Mouse (Mus musculus) midbrain, embryonic 14.5 days (tissue): Measurements from ENCODE around the gene Trpm1. TPM values are rescaled to one million over a fixed set of nuclear protein-coding genes. Genes with fewer than 3 reads are reported as not detected.

Source experiments
- ATAC-seq: fragments of 200-750 bp; cut with Nextera tagmentation; 2 replicates; pipeline ENCODE4 v1.8.0; 2017; ENCODE audit warnings: moderate number of reproducible peaks, moderate library complexity; ENCODE audit not compliant: low FRiP score, low TSS enrichment
- DNase-seq: peaks from one replicate; pipeline ENCODE4 v3.0.0-alpha.2; 2015
- H3K27ac ChIP-seq: fragments of 300-500 bp; sonication (generic); replicated peaks from 2 replicates; pipeline ENCODE4 v1.5.1; 2014; ENCODE audit warnings: mild to moderate bottlenecking, low read depth, low read length, moderate library complexity
- H3K27me3 ChIP-seq: fragments of 300-500 bp; sonication (generic); 2 replicates; pipeline ENCODE4 v1.6.1; 2014; ENCODE audit warnings: low read length, control low read depth, mixed read lengths; ENCODE audit not compliant: control insufficient read depth, insufficient read depth
- H3K36me3 ChIP-seq: fragments of 300-500 bp; sonication (generic); 2 replicates; pipeline ENCODE4 v1.6.1; 2014; ENCODE audit warnings: low read length, control low read depth; ENCODE audit not compliant: control insufficient read depth, insufficient read depth
- H3K4me1 ChIP-seq: fragments of 300-500 bp; sonication (generic); 2 replicates; pipeline ENCODE4 v1.6.1; 2014; ENCODE audit warnings: mild to moderate bottlenecking, antibody characterized with exemption, low read length, control low read depth; ENCODE audit not compliant: control insufficient read depth, insufficient read depth
- H3K4me2 ChIP-seq: fragments of 300-500 bp; sonication (generic); 2 replicates; pipeline ENCODE4 v1.6.1; 2014; ENCODE audit warnings: mild to moderate bottlenecking, low read length, moderate library complexity
- H3K4me3 ChIP-seq: fragments of 300-500 bp; sonication (generic); replicated peaks from 2 replicates; pipeline ENCODE4 v1.5.1; 2014; ENCODE audit warnings: low read depth, low read length
- H3K9ac ChIP-seq: fragments of 300-500 bp; sonication (generic); replicated peaks from 2 replicates; pipeline ENCODE4 v1.6.1; 2014; ENCODE audit warnings: mild to moderate bottlenecking, low read length, moderate library complexity
- H3K9me3 ChIP-seq: fragments of 300-500 bp; sonication (generic); 2 replicates; pipeline ENCODE4 v1.6.1; 2016; ENCODE audit warnings: low read length, control low read depth, mixed read lengths; ENCODE audit not compliant: control insufficient read depth
- WGBS: fragments of 180-500 bp; shearing (Covaris S2); extraction: QIAGEN DNeasy Blood & Tissue Kit; methylation state at CpG from one replicate; pipeline ENCODE4 v1.1.7; 2014; 5-methylcytosine and 5-hydroxymethylcytosine counted together
- polyA plus RNA-seq: library from polyadenylated mRNA; unstranded; fragments of >200 nt; fragmentation: Nextera tagmentation; extraction: Ambion mirVana; gene quantifications from 2 replicates; pipeline ENCODE4 v1.2.1, GENCODE M21; 2014

Gene Trpm1
- polyA plus RNA-seq, 1 experiment from 2014 or later = 0.93 TPM

- H3K9ac ChIP-seq = no peak overlapping the region
- no peak for ATAC-seq
- DNase-seq = no peak
- no peaks in the 10 kb centered on the region for H3K27me3 ChIP-seq
- no peak overlapping the region for H3K4me2 ChIP-seq
- H3K36me3 ChIP-seq = no peaks in the 10 kb centered on the region
- WGBS = 40% methylated on average over 2 of the region's 2 CpGs
- H3K9me3 ChIP-seq = no peaks in the 10 kb centered on the region
- no peak overlapping the region for H3K27ac ChIP-seq
- no peaks in the 10 kb centered on the region for H3K4me1 ChIP-seq
- H3K4me3 ChIP-seq = no peak overlapping the region
Measured at GRCm38 (mm10) chr7:64231996-64232395, 78.4 kb downstream of the Trpm1 start.

DNA sequence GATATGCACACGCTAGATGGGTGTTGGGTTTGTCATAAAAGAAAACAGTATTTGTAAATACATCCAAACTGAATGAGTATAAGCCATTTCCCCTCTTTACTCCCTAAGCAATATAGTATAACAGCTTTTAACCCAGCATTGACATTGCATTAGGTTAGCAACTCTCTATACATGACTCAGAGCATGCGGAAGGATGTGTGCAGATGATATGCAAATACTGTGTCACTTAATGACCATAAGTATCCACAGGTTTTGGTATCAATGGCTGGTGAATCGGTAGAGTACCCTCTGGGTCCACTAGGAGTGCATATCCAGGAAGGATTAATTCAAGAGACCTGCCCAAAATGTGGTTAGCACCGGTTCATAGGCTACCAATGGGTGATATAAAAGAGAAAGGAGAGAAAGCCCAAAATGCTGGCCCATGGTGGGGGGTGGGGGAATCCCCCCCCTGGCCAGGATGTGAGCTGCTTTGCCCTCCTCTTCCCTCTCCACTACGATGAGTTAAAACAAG, 80.7 kb downstream of the Trpm1 start:
- ATAC-seq (no peak), DNase-seq (no peak)
- Histone ChIP-seq H3K4me3 (no peak overlapping the region), H3K36me3 (no peaks in the 10 kb centered on the region), H3K9me3 (no peaks in the 10 kb centered on the region), H3K27me3 (no peaks in the 10 kb centered on the region), H3K9ac (no peak overlapping the region), H3K27ac (no peak overlapping the region), H3K4me1 (no peaks in the 10 kb centered on the region), H3K4me2 (no peak overlapping the region)
- 94% methylated on average over 5 of the region's 5 CpGs for WGBS

DNA sequence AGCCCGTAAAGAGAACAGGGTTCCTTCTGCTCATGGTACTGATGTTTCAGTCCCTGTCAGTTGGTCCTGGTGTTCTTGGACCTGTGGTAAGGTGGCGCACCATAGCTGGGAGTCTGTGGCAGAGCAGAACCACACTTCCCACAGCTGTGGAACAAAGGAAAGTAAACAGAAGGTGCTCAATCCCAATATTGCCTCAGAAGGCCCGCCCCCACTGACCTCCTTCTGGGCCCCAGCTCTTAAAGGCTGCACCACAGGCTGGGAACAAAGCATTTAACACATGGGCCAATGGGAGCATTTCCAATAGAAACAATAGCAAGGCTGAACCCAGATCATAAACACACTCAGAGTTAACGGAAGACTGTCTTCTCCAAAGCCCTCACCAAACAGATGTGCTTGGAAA, 82.9 kb downstream of the Trpm1 start:
- H3K4me1 ChIP-seq = no peaks in the 10 kb centered on the region
- H3K4me3 ChIP-seq = no peak overlapping the region
- H3K27ac ChIP-seq = no peak overlapping the region
- no peaks in the 10 kb centered on the region for H3K9me3 ChIP-seq
- no peak overlapping the region for H3K9ac ChIP-seq
- WGBS = 83% methylated on average over 4 of the region's 4 CpGs
- DNase-seq = no peak
- H3K36me3 ChIP-seq = no peaks in the 10 kb centered on the region
- no peak for ATAC-seq
- no peaks in the 10 kb centered on the region for H3K27me3 ChIP-seq
- no peak overlapping the region for H3K4me2 ChIP-seq

DNA sequence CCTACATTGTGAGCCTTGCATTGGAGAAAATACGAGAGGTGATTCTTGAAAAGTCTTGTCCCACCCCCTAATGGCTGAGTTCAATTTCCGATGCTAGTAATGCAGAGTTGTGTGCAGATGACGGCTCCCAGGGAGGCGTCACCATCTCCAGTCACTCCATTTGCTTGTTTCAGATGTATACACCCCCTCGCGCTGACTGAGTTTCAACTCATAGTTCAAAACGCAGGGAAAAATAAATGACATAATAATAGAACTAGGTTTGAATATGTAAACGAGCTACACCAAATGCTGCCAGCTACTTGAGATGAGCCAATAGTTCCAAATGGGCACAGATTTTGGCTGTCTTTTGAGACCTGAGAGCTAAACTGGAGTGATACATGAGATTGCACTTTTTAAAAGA, 84.1 kb downstream of the Trpm1 start:
- Histone ChIP-seq H3K4me1 (no peaks in the 10 kb centered on the region), H3K9me3 (no peaks in the 10 kb centered on the region), H3K4me2 (no peak overlapping the region), H3K36me3 (no peaks in the 10 kb centered on the region), H3K27me3 (no peaks in the 10 kb centered on the region), H3K9ac (no peak overlapping the region), H3K27ac (no peak overlapping the region), H3K4me3 (no peak overlapping the region)
- WGBS = 90% methylated on average over 8 of the region's 8 CpGs
- ATAC-seq (no peak), DNase-seq (no peak)

GRCm38 (mm10) chr7:64238410-64239086, 84.9 kb downstream of the Trpm1 start:
- Histone ChIP-seq H3K27ac (no peak overlapping the region), H3K9ac (no peak overlapping the region), H3K4me1 (no peaks in the 10 kb centered on the region), H3K27me3 (no peaks in the 10 kb centered on the region), H3K4me2 (no peak overlapping the region), H3K36me3 (no peaks in the 10 kb centered on the region), H3K4me3 (no peak overlapping the region), H3K9me3 (no peaks in the 10 kb centered on the region)
- DNase-seq (no peak), ATAC-seq (no peak)
- WGBS = 92% methylated on average over 7 of the region's 7 CpGs

DNA sequence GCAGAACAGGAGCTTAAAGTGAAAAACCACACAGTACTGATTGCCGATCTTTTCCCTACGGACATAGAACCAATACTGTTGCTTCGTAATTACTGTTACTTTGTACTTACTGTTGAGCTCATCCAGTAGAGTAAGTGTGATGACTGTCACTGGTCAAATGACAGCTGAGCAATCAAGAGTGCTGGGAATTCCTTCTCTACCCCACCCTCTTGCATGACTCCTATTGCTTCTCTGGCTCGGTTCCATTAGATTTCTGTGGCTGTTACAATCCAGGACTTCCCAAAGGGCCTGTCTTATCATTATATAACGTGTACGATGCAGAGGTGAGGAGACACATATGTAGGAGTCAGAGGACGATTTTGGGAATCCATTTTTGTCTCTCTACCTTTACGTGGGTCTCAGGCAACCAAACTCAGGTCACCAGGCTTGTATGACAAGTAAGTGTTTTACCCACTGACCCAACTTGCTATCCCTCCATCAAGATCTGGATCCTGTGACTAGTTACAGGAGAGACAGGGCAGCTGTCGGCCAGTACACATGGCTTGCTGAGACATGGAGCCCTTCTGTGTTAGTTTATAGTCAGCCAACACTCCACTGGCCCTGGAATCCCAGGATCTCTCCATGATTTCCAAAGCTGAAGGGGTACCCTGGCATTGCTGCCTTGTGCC, 85.6 kb downstream of the Trpm1 start:
- no peak overlapping the region for H3K27ac ChIP-seq
- no peak for ATAC-seq
- H3K36me3 ChIP-seq = no peaks in the 10 kb centered on the region
- no peak overlapping the region for H3K9ac ChIP-seq
- H3K9me3 ChIP-seq = no peaks in the 10 kb centered on the region
- no peaks in the 10 kb centered on the region for H3K27me3 ChIP-seq
- H3K4me2 ChIP-seq = no peak overlapping the region
- no peaks in the 10 kb centered on the region for H3K4me1 ChIP-seq
- no peak overlapping the region for H3K4me3 ChIP-seq
- 86% methylated on average over 9 of the region's 9 CpGs for WGBS
- no peak for DNase-seq

DNA sequence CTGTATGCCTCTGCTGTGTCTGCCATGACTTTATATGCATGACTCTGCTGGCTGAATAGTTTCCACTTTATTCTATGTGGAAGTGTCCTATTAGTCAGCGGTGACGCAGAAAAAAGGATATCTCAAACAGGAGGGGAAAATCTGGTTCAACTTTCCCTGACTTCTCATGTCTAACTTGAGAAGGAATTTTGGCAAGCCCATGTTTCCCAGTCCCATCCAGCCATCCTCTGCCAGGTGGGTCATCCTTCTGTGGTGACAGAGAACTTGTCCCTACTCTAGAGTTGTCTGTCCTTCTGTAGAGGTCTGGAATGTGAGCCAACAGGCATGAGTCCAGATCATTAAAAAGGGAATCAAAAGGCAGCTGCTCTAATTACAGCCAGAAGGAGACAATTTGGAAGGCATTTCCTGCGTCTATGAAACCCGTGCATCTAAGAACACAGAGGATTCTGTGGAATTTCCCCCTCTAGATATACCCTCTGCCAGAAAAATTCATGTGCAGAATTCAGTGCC, 86.2 kb downstream of the Trpm1 start:
- ATAC-seq = no peak
- no peak overlapping the region for H3K27ac ChIP-seq
- H3K36me3 ChIP-seq = no peaks in the 10 kb centered on the region
- no peak overlapping the region for H3K4me2 ChIP-seq
- no peaks in the 10 kb centered on the region for H3K27me3 ChIP-seq
- no peak for DNase-seq
- no peaks in the 10 kb centered on the region for H3K4me1 ChIP-seq
- no peaks in the 10 kb centered on the region for H3K9me3 ChIP-seq
- no peak overlapping the region for H3K9ac ChIP-seq
- WGBS = 90% methylated on average over 4 of the region's 4 CpGs
- H3K4me3 ChIP-seq = no peak overlapping the region

DNA sequence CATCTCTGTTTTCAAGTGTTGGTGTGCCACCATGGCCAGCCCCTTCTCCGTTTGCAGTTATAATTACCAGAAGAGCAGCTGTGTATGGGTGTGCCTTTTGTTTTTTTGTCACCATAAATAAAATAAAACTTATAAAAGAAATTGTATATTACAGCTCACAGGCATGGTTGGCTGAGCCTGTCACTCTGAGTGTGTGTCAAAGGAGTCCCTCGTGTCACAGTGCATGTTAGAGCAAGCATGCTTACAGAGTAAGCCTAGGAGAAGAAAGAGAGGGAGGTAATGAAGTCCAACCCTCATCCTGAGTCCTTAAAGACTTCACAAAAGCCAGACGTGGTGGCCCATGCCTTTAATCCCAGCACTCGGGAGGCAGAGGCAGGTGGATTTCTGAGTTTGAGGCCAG, 88.8 kb downstream of the Trpm1 start:
- ATAC-seq = no peak
- Histone ChIP-seq H3K9ac (no peak overlapping the region), H3K27ac (no peak overlapping the region), H3K27me3 (no peaks in the 10 kb centered on the region), H3K4me2 (no peak overlapping the region), H3K4me3 (no peak overlapping the region), H3K9me3 (no peaks in the 10 kb centered on the region), H3K36me3 (no peaks in the 10 kb centered on the region), H3K4me1 (no peaks in the 10 kb centered on the region)
- WGBS = 67% methylated on average over 4 of the region's 4 CpGs
- no peak for DNase-seq

DNA sequence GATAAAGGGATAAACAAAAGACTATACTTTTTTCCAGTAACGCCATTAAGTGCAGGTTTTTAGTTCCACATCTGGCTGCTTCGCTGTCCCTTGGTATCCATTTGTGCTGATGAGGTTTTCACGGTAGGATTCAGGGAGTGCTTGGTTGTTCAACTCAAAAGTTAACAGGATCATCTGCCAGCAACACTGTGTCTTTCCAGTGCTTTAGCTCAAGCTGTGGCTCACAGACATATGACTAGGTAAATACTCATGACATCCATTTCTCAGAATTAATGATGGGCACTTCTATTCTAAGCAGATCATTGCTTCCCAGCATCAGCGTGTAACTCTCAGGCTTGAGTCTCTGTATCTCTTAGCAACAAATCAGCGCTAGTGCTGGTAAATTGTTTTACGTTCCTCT, 90.7 kb downstream of the Trpm1 start:
- H3K27ac ChIP-seq = no peak overlapping the region
- no peak overlapping the region for H3K9ac ChIP-seq
- H3K9me3 ChIP-seq = no peaks in the 10 kb centered on the region
- no peak overlapping the region for H3K4me2 ChIP-seq
- 85% methylated on average over 6 of the region's 6 CpGs for WGBS
- DNase-seq (no peak), ATAC-seq (no peak)
- H3K27me3 ChIP-seq = no peaks in the 10 kb centered on the region
- H3K4me3 ChIP-seq = no peak overlapping the region
- no peaks in the 10 kb centered on the region for H3K36me3 ChIP-seq
- no peaks in the 10 kb centered on the region for H3K4me1 ChIP-seq
